Mouse (Mus musculus) adrenal gland (tissue): Measurements from ENCODE around the gene Rbms1.

ENCODE experiments used
- intact Hi-C: fragments of 180-260 bp; cut with DNase I; formaldehyde crosslinking; loops from one replicate; pipeline ENCODE4 v1.15.1; 2025

Gene Rbms1

GRCm38 (mm10) chr2:60922351-60922750, 40.6 kb downstream of the Rbms1 start:
- intact Hi-C loops, result no loop called here

- intact Hi-C loops, result no loop called here
These were observed 42.9 kb downstream of the Rbms1 start for GRCm38 (mm10) chr2:60920076-60920475.

GRCm38 (mm10) chr2:60918401-60918800, 44.6 kb downstream of the Rbms1 start:
- intact Hi-C loops, result loop anchor here (5.0 kb wide), 1 partner anchor 34 kb away; no protein-coding TSS in a partner anchor

GRCm38 (mm10) chr2:60914524-60915280, 48.3 kb downstream of the Rbms1 start:
- intact Hi-C loops, result loop anchor here (5.0 kb wide), 1 partner anchor 38 kb away; no protein-coding TSS in a partner anchor

GRCm38 (mm10) chr2:60913281-60913680, 49.7 kb downstream of the Rbms1 start:
- intact Hi-C loops, result no loop called here

- intact Hi-C loops, result no loop called here
These were observed 51.3 kb downstream of the Rbms1 start for GRCm38 (mm10) chr2:60911716-60912115.

GRCm38 (mm10) chr2:60910820-60911219, 52.2 kb downstream of the Rbms1 start:
- intact Hi-C loops, result no loop called here

- intact Hi-C loops, result loop anchor here (5.0 to 10.0 kb wide), 2 partner anchors 494 to 546 kb away; no protein-coding TSS in a partner anchor
These were observed 54.4 kb downstream of the Rbms1 start for GRCm38 (mm10) chr2:60908551-60908950.

- intact Hi-C loops, result loop anchor here (5.0 to 10.0 kb wide), 2 partner anchors 494 to 547 kb away; no protein-coding TSS in a partner anchor
These were observed 54.9 kb downstream of the Rbms1 start for GRCm38 (mm10) chr2:60908116-60908515.

GRCm38 (mm10) chr2:60905283-60905682, 57.7 kb downstream of the Rbms1 start:
- intact Hi-C loops, result loop anchor here (5.0 to 10.0 kb wide), 2 partner anchors 497 to 550 kb away; no protein-coding TSS in a partner anchor

- intact Hi-C loops, result loop anchor here (5.0 to 10.0 kb wide), 2 partner anchors 58 to 551 kb away; partner anchors contain the start of gene Rbms1
These were observed 58.9 kb downstream of the Rbms1 start for GRCm38 (mm10) chr2:60904141-60904540.

GRCm38 (mm10) chr2:60903535-60903934, 59.5 kb downstream of the Rbms1 start:
- intact Hi-C loops, result loop anchor here (5.0 to 10.0 kb wide), 2 partner anchors 59 to 551 kb away; partner anchors contain the start of gene Rbms1

GRCm38 (mm10) chr2:60902446-60903137, 60.4 kb downstream of the Rbms1 start:
- intact Hi-C loops, result loop anchor here (5.0 to 10.0 kb wide), 2 partner anchors 60 to 552 kb away; partner anchors contain the start of gene Rbms1

- intact Hi-C loops, result loop anchor here (5.0 to 10.0 kb wide), 2 partner anchors 61 to 553 kb away; partner anchors contain the start of gene Rbms1
These were observed 61.5 kb downstream of the Rbms1 start for GRCm38 (mm10) chr2:60901511-60901951.

GRCm38 (mm10) chr2:60901013-60901412, 62.0 kb downstream of the Rbms1 start:
- intact Hi-C loops, result loop anchor here (5.0 to 10.0 kb wide), 2 partner anchors 61 to 554 kb away; partner anchors contain the start of gene Rbms1

GRCm38 (mm10) chr2:60893042-60893441, 70.0 kb downstream of the Rbms1 start:
- intact Hi-C loops, result loop anchor here (5.0 kb wide), 1 partner anchor 91 kb away; no protein-coding TSS in a partner anchor

GRCm38 (mm10) chr2:60883931-60884330, 79.1 kb downstream of the Rbms1 start:
- intact Hi-C loops, result no loop called here

GRCm38 (mm10) chr2:60883043-60883365, 80.0 kb downstream of the Rbms1 start:
- intact Hi-C loops, result no loop called here

GRCm38 (mm10) chr2:60882202-60883042, 80.6 kb downstream of the Rbms1 start:
- intact Hi-C loops, result no loop called here

GRCm38 (mm10) chr2:60881571-60882041, 81.4 kb downstream of the Rbms1 start:
- intact Hi-C loops, result no loop called here
